Mouse (Mus musculus) B cell, adult 2 months (primary cell): Measurements from ENCODE around the gene Aldh8a1.
A peak's percentile ranks its signal among the peaks of the same experiment; 100 is the strongest.

ENCODE experiments used
- DNase-seq, 2 experiments: peaks; one replicate each; pipeline ENCODE4 v3.0.0; 2022

Gene Aldh8a1

DNA sequence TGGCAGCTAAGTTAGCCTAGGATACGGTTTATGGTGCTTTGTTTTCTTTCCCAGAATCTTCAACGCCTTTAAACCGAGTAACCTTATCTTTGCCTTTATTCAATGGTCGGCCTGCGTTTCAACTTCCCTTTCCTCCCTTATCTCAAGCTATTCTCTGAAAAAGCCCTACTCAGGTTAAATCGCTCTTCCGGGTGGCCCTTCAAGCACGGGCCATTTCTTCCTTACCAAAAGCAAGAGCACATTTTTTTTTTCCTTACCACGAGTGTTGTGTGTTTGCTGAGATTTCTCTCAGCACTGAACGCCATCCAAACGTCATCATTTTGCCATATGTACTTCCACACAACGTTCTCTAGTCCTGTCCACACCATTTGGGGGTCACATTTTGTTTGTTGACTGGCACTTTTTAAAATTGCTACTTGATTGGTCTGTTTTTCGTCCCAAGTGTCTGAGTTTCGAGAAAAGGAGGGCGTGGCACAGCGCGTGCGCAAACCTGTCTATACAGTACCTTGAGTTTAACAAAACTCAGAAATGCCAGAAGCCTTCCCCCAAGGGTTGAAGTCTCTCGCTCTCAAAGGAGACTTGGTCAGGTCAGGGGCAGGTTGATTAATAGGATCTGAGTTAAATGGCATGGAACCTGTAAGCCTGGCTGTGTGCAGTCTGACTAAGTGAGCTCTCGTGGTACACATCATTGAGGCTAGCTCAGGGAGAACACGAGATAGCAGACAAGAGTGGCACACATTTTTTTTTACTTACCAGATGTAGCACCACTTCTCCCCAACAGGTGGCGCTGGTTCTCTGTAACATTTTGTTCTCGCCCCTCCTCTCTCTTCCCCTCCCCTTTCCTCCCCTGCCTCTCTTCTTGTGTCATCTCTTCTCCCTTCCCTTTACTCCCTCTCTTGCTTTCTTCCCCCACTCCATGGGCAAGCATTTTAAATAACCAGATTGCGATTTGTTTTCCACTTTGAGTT lies 43.6 kb downstream of the Aldh8a1 start:
- DNase-seq = peak; percentile 73 to 76

DNA sequence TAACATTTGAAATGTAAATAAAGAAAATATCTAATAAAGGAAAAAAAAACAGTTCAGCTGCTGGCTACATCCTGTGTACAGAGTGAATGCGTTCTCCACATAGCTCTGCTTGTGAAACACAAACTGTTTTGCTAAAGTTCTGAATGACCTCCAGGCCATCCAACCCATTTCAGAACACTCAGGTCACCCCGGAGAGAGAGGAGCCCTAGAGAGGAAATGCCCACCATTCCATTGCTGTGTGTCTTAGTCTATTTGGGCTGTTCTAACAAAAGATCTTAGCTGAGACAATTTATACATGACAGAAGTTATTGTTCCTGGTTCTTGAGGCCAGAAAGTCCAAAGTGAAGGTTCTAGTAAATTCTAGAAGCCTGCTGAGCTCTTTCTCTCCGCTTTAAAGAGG lies 49.4 kb downstream of the Aldh8a1 start:
- DNase-seq = no peak

GRCm38 (mm10) chr10:21427996-21428395 lies 50.9 kb downstream of the Aldh8a1 start:
- no peak for DNase-seq

DNA sequence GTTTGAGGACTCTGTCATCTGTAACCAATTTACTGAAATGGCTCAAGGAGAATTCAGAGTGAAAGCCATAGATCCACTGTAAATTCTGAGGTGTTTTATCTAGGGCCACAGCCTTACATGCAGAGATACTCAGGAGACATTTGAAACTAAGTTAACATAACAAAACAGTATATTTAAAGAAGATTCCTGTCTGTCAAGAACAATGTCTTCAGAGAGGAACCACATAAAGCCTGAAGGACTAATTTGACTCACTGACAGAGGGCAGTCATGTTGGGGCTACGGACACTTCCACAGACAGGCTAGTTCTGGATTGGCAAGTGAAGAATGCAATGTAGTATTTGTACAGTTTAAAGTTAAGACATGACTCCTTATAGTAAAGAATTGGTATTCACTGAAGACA lies 62.2 kb downstream of the Aldh8a1 start:
- no peak for DNase-seq

DNA sequence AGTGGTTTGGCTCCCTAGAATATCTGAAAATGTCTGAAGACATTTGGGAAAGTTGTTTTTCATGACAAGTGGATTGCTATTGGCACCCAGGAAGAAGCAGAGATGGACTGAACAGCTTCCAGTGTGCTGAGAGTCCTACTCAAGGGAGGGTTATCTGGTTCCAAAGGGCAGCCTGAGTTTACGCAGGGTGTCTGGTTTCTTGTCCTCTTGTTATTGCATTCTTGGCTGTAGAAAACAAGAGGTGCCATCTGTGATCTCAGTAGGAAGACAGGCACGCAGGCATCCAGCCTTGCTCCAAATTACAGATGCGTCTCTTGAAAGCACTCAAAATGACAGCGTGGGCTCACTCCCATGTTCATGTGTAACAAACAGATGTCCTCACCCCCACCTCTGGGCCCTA lies 63.9 kb downstream of the Aldh8a1 start:
- DNase-seq = no peak

DNA sequence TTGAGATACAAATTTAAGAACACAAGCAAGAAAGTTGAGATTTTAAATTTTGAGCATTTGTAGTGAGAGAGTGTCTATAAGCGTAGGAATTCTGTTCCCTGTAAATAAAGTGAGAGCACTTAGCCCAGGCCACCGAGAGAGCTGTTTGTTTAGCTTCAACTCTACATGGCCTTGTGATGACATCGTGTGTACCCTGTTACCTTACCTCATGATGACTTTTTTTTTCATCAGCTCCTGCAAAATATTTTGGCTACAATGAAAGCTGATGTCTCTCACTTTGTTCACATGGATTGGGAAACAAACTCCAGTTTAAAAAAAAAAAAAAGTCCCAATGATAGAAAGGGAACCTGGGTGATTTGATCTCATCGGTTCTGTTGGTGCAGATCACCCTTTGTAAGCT lies 64.6 kb downstream of the Aldh8a1 start:
- DNase-seq = no peak

DNA sequence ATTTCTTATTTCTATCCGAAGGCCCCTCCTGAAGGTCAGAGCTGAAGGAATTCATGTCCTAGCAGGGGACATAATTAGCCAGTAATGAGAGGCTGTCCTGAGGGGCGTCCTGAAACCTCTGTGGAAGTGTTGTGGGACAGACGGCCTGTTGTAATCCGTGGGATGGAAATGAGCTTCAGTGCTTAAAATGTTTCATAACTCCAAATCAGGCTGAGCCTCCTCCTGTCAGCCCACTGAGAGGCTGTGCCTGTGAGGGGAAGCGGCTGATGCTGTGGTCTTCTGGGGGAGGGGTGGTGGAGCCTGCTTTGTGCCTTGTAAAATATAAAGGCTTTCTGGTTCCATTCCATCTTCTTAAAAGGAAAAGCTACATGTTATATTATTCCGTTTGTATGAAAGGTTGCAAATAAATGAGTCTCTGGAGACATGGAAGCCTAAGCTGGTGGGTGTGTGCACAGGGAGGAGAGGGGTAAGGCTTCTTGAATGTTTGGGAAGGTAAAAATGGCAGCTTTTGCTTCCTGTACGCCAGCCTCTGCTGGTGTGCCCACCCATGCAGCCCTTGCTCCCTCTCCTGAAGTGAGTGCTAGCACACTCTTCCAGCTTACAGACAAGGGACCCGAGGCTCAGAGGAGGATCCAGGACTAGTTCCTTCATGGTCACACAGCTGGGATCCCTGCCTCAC lies 66.7 kb downstream of the Aldh8a1 start:
- no peak for DNase-seq

GRCm38 (mm10) chr10:21444410-21444809 lies 67.3 kb downstream of the Aldh8a1 start:
- DNase-seq = no peak
